Mouse (Mus musculus): ENCODE measurements around the gene Slc3a1. TPM values are rescaled to one million over a fixed set of nuclear protein-coding genes. Genes with fewer than 3 reads are reported as not detected.

The Slc3a1 gene
- polyA plus RNA-seq, 1 experiment from 2014 or later, result 0.49 TPM

DNA sequence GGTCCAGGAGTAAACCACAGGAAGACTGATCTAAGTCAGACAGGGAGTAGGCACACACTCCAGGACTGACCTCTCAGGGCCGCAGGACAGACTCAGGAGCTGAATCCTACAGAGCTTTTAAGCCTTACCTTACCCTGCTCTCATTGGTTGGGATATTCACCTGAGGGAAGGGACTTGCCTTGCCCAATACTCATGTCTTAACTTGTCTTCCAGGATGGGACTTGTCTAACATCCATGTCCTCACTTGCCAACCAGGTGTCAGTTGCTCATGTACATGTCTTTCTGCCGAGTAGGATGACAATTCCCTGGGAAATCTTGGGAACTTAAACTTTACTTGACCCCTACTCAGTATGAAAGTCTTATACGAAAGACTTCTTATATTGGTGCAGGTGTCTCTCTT, 72.1 kb downstream of the Slc3a1 start:
- H3K4me3 ChIP-seq (ENCODE audit: low read depth, low read length), result no peak overlapping the region
- DNase-seq (ENCODE audit: low spot score) (no peak), ATAC-seq (ENCODE audit: low FRiP score) (no peak)
- H3K9me3 ChIP-seq (ENCODE audit: control insufficient read depth, low read length), result peaks cover 3% of the 10 kb centered on the region; the same call in 1 of the 2 replicates
- peaks cover 3% of the 10 kb centered on the region; the same call in 1 of the 2 replicates for H3K36me3 ChIP-seq (ENCODE audit: control insufficient read depth, insufficient read depth, low read length)
- WGBS, result 89% methylated on average over 3 of the region's 3 CpGs
- H3K4me2 ChIP-seq (replicated peaks; ENCODE audit: low read depth, low read length), result no peak overlapping the region
- no peak overlapping the region for H3K27ac ChIP-seq (ENCODE audit: low read depth, low read length)
- H3K4me1 ChIP-seq (replicated peaks; ENCODE audit: control insufficient read depth, insufficient read depth, low read length), result no peaks in the 10 kb centered on the region
- no peak overlapping the region for H3K9ac ChIP-seq (ENCODE audit: low read depth, low read length)
- no peaks in the 10 kb centered on the region for H3K27me3 ChIP-seq (ENCODE audit: control insufficient read depth, insufficient read depth, low read length)

DNA sequence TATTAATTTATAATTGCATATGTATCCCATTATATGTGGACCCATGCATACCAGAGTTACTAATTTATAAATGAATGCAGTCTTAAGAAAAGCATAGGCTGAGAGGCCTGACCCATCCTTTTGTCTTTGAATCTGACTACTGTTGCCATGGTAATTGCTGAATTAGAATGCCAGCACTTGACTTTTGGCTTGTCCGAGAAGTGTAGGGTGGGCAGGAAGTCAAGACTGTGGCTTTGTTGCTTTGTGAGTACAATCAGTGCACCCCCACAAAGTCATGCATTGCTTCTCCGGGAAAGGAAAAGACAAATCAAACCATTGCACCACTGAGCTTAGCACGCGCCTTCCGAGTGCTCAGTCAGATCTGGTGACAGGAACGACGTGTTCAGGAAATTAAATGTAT, 73.6 kb downstream of the Slc3a1 start:
- Histone ChIP-seq H3K9ac (ENCODE audit: low read depth, low read length) (no peak overlapping the region), H3K4me3 (ENCODE audit: low read depth, low read length) (no peak overlapping the region), H3K36me3 (ENCODE audit: control insufficient read depth, insufficient read depth, low read length) (peaks cover 3% of the 10 kb centered on the region; the same call in 1 of the 2 replicates), H3K9me3 (ENCODE audit: control insufficient read depth, low read length) (peaks cover 3% of the 10 kb centered on the region; the same call in 1 of the 2 replicates), H3K27ac (ENCODE audit: low read depth, low read length) (no peak overlapping the region), H3K4me2 (replicated peaks; ENCODE audit: low read depth, low read length) (no peak overlapping the region), H3K4me1 (replicated peaks; ENCODE audit: control insufficient read depth, insufficient read depth, low read length) (no peaks in the 10 kb centered on the region), H3K27me3 (ENCODE audit: control insufficient read depth, insufficient read depth, low read length) (no peaks in the 10 kb centered on the region)
- 48% methylated on average over 7 of the region's 7 CpGs for WGBS
- peak; percentile 34 for DNase-seq (ENCODE audit: low spot score)
- 0 out of 2 replicates have a peak, but pooled peaks have one; percentile 43 for ATAC-seq (ENCODE audit: low FRiP score)

DNA sequence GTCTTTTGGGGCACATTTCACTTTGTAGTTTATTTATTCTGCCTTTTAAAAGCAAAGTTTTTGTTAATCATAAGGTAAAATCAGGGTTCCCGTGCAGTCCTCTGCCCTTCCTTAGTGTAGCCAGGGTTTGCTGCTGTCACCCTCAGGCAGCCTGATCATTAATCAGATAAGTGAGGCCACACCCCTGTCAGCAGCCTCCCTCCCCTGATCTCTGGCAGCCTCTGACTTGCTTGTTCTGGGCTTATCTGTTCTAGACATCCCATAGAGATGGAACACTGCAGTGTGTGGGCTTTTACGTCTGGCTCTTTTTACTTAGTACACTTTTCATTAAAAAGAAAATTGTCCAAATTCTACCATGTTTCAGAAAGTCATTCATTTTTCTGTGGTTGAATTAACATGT, 75.1 kb downstream of the Slc3a1 start:
- H3K9ac ChIP-seq (ENCODE audit: low read depth, low read length), result no peak overlapping the region
- 39% methylated on average over 2 of the region's 2 CpGs for WGBS
- no peak for ATAC-seq (ENCODE audit: low FRiP score)
- H3K27ac ChIP-seq (ENCODE audit: low read depth, low read length), result no peak overlapping the region
- no peaks in the 10 kb centered on the region for H3K4me1 ChIP-seq (replicated peaks; ENCODE audit: control insufficient read depth, insufficient read depth, low read length)
- no peak overlapping the region for H3K4me3 ChIP-seq (ENCODE audit: low read depth, low read length)
- peaks cover 3% of the 10 kb centered on the region; the same call in 1 of the 2 replicates for H3K9me3 ChIP-seq (ENCODE audit: control insufficient read depth, low read length)
- no peaks in the 10 kb centered on the region for H3K27me3 ChIP-seq (ENCODE audit: control insufficient read depth, insufficient read depth, low read length)
- H3K4me2 ChIP-seq (replicated peaks; ENCODE audit: low read depth, low read length), result no peak overlapping the region
- peak; percentile 33 for DNase-seq (ENCODE audit: low spot score)
- H3K36me3 ChIP-seq (ENCODE audit: control insufficient read depth, insufficient read depth, low read length), result peaks cover 3% of the 10 kb centered on the region; the same call in 1 of the 2 replicates

DNA sequence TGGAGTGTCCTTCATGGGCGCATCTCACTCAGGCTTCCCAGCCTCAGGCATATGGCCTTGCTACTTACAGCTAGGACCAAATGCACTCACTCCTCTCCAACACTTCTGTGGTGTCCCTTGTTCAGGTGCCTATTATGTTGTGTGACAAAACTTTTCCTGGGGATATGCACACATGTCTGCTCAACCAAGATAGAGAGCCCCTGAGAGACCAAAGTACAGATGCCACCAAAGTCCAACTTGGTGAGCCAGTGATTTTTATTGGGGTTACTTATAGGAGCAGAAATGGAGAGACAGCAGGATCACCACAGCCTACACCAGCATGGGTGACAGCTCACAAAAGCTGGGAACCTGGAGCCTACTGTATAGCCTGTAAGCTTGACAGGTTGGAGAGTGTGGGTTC, 82.5 kb downstream of the Slc3a1 start:
- Histone ChIP-seq H3K27ac (ENCODE audit: low read depth, low read length) (no peak overlapping the region), H3K4me2 (replicated peaks; ENCODE audit: low read depth, low read length) (no peak overlapping the region), H3K9me3 (ENCODE audit: control insufficient read depth, low read length) (no peaks in the 10 kb centered on the region), H3K36me3 (ENCODE audit: control insufficient read depth, insufficient read depth, low read length) (no peaks in the 10 kb centered on the region), H3K4me3 (ENCODE audit: low read depth, low read length) (no peak overlapping the region), H3K27me3 (ENCODE audit: control insufficient read depth, insufficient read depth, low read length) (no peaks in the 10 kb centered on the region), H3K4me1 (replicated peaks; ENCODE audit: control insufficient read depth, insufficient read depth, low read length) (no peaks in the 10 kb centered on the region), H3K9ac (ENCODE audit: low read depth, low read length) (no peak overlapping the region)
- DNase-seq (ENCODE audit: low spot score), result no peak
- ATAC-seq (ENCODE audit: low FRiP score), result no peak
- WGBS, result 96% methylated on average over 1 of the region's 1 CpGs

DNA sequence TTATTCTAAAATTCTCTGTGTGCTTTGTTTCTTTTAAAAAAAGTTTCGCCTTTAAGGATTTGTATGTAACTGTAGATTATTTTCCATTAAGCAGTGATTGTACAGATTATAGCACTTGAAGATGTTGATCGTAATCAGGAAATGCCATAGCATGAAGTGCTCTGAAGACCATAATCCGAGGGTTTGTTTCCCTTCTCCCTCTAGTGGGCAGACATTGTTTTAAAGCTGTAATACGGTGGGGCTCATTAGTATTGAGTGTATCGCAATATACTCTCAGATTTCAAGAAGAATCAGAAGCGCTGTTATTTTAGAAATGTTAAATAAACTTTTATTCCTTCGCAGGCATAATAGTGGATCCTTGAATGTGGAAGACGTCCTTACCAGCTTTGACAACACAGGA, 85.3 kb downstream of the Slc3a1 start:
- H3K4me1 ChIP-seq (replicated peaks; ENCODE audit: control insufficient read depth, insufficient read depth, low read length), result no peaks in the 10 kb centered on the region
- no peak overlapping the region for H3K9ac ChIP-seq (ENCODE audit: low read depth, low read length)
- DNase-seq (ENCODE audit: low spot score) (no peak), ATAC-seq (ENCODE audit: low FRiP score) (no peak)
- no peak overlapping the region for H3K4me2 ChIP-seq (replicated peaks; ENCODE audit: low read depth, low read length)
- no peaks in the 10 kb centered on the region for H3K36me3 ChIP-seq (ENCODE audit: control insufficient read depth, insufficient read depth, low read length)
- no peaks in the 10 kb centered on the region for H3K9me3 ChIP-seq (ENCODE audit: control insufficient read depth, low read length)
- no peak overlapping the region for H3K27ac ChIP-seq (ENCODE audit: low read depth, low read length)
- WGBS, result 87% methylated on average over 8 of the region's 8 CpGs
- no peak overlapping the region for H3K4me3 ChIP-seq (ENCODE audit: low read depth, low read length)
- no peaks in the 10 kb centered on the region for H3K27me3 ChIP-seq (ENCODE audit: control insufficient read depth, insufficient read depth, low read length)

Other genes starting within 250 kb of the Slc3a1 start
- 50.8 and 53.2 TPM in 2 replicates for gene Lrpprc, start 237.6 kb upstream of the Slc3a1 start, polyA plus RNA-seq (2014; fragmentation: Nextera tagmentation; extraction: Ambion mirVana)
- 90.7 and 101 TPM in 2 replicates for gene Ppm1b, start 71.6 kb upstream of the Slc3a1 start, polyA plus RNA-seq (2014; fragmentation: Nextera tagmentation; extraction: Ambion mirVana)
- gene Prepl, start 61.9 kb downstream of the Slc3a1 start, polyA plus RNA-seq (2014; fragmentation: Nextera tagmentation; extraction: Ambion mirVana), result 55.2 and 64.8 TPM in 2 replicates
- gene Camkmt, start 62.2 kb downstream of the Slc3a1 start, polyA plus RNA-seq (2014; fragmentation: Nextera tagmentation; extraction: Ambion mirVana), result 15.3 and 16.7 TPM in 2 replicates

Measured in hindbrain, embryonic 11.5 days (tissue).